Mouse (Mus musculus) urinary bladder, postnatal 25 days (tissue): ENCODE data around the gene Cnn2.
"Not testable (repeated sequence)": the region's sequence is repeated elsewhere in the genome, so short reads cannot be mapped to it uniquely, and the experiment has no call there.

Experiments used
- DNase-seq: peaks from one replicate; pipeline ENCODE4 v3.0.0; 2022; ENCODE audit warnings: low spot score

Gene Cnn2

DNA sequence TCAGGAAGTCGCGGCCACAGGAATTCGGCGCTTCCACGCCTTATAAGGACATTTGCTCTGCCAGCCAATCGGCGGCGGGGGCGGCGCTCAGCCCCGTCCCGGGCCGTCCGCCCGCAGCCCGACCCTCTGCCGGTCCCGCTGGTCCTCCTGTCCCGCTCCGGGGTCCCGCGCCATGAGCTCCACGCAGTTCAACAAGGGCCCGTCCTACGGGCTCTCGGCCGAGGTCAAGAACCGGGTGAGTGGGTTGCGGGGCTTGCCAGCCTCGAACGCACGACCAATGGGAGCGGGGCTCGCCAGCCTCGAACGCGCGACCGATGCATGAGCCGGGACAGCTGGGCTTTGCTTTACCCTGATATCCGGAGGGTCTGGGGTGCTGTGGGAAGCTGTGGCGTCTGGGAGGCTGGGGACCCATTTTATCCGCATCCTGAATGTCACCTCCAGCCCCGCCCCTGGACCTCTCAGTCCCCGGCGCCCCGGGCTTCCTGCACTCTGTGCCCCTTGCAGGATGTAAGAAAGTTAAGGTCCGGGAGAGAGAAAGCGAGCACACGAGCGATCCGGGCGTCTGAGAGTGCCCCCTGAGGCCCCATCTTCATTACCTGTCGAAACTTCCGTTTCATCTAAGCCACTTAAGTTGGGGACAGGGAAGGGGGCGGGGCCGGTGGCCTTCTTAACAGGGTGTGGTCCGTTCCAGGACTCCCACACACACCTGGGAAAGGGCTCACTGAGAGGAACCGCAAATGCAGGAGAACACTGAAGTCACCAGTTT lies at the start of gene Cnn2:
TSS of gene Cnn2 (plus strand) at position 79 of the 766 bp plus-strand sequence.
- DNase-seq = peak; percentile 61

DNA sequence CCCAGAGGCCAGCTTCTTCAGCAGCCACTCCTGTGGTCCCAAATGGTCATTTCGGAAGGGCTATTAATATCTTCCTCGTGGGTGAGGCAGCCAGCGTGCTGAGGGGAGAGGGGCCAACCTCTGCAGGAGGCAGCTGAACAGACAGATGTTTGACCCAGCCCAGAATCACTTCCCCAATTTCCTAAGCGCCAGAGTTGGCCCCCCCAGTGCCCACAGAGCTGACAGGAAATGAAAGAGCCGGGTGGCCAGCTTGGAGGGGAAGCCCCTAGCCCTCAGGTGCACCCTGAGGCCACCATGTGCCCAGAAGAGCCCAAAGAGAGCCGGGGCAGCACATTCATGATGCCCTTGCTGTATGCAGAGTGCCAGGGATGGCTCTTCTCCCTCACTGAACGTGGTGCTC lies 47.6 kb upstream of the Cnn2 start:
- DNase-seq = no peak

DNA sequence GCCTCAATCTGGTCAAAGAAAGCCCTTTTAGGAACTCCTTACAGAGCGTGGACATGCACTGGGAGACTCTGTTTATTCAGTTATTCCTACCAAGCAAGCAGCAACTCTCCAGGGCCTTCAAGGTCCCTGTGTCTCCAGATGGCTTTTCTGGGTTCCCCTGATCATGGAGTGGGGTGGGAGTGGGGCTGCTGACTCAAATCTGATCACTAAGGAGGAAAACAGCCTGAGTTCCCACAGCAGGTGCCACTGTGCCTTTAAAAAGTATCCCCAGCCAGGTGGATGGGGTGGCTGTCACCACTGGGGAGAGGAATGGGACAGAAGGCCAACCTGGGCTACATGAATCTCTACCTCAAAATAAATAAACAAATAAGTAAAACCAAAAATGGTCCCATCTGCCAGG lies 45.4 kb upstream of the Cnn2 start:
- no peak for DNase-seq

DNA sequence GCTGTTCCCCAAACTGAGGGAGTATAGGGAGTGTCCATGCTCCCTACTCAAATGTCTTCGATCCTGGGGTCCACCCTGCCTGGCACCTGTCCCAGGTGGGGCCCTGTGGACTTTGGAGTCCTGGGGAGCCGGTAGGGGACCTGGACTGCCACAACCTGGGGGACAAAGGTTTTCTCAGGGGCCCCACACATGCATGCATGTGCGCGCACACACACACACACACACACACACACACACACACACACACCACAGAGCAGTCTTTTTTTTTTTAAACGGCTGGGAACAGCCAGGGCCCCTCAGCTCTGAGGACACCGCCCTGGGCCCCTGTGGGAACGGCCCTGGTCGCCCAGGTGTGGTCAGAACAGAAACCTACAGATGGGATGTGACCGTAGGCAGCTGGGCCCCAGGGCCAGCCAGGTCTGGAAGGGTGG lies 44.9 kb upstream of the Cnn2 start:
- no peak for DNase-seq

DNA sequence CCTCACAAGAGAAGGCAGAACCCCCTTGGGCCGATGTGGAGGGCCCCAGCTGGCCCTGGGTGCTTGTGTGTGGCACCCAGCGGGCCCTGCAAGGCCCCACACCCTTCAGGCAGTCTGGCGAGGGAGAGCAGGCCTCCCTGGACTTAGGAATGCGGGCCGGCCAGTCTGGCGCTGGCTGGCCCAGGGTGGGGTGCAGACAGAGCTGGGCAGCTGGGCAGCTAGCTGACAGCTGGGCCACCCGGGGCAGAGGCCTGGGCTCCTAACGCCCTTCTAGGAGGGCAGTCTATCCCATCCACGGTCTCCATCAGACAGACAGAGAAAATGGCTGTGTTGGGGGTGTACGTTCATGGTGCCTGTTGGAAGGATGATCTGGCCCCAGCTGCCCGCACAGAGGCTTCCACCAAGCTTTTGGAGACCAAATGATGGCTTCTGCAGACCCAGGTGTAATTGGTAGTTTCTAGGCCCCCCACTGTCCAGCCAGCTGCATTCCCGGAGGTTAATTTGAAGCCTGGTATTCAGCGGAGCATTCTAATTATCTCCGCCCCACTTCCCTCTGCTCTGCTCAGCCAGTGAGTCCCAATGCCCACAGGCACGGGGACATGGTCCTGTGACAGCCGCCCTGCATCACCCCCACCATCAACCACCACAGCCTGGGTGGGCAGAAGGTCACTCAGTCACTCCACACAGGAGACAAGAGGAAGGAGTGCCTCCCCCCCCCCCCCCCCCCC lies 42.7 kb upstream of the Cnn2 start:
- DNase-seq = peak; percentile 39

DNA sequence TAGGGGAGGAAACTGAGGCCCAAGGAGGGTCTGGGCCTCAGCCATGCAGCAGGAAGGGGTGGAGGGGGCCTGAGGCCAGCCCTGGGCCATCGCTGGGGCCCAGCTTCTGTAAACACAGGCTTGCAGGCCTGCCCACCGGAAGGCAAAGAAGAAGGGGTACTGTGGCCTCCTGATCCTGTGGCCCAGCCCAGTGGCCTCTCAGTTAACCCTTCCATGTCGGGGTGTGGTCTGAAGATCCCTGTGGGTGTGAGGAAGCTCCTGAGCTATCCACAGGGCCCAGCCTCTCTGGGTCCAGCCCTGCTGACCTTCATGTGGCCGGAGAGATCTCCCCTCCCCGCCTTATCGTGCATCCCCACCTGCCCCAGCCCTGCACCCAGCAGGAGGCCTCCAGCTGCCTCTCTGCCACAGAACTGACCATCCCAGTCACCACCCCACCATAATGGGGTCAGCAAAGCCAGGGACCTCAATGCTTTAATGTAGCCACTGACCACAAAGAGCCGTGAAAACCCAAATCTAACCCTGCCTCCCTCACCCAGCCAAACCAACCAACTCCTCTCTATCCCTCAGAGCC lies 41.5 kb upstream of the Cnn2 start:
- DNase-seq = no peak

DNA sequence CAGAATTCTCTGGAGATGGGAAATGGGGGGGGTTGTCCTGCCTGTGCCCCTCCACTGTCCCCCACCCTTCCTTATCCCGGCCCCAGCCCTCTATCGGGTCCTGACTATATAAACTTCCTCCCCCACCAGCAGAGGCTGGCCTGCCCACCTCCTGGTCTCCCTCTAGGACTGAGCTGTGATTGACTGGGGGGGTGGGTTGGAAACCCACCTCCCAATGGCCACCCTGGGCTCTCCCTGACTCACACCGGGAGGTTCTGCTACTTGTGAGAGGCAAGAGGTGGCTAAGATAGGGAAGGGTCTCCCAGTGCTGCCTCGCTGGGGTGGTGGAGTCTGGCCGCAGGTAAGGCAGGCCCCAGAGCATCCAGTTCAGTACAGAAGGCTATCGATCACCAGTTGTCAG lies 40.9 kb upstream of the Cnn2 start:
- no peak for DNase-seq

DNA sequence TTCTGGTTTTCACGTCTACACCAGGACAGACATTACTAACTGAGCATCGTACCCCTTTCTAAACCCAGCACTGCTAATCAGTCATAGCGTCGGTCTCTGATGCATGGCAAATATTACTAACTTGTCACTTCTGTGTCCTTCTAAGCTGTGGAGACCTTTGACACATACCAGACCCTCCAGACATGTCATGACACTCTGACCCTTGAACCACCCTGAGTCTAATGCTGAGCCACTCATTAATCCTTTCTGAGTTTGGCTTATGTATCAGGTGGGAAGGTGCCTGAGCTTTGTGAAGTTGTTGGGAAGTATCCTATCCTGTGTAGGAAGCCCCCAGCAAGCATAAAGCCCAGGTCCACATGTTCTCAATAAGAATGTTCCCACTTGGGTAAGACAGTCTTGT lies 38.5 kb upstream of the Cnn2 start:
- DNase-seq = no peak

DNA sequence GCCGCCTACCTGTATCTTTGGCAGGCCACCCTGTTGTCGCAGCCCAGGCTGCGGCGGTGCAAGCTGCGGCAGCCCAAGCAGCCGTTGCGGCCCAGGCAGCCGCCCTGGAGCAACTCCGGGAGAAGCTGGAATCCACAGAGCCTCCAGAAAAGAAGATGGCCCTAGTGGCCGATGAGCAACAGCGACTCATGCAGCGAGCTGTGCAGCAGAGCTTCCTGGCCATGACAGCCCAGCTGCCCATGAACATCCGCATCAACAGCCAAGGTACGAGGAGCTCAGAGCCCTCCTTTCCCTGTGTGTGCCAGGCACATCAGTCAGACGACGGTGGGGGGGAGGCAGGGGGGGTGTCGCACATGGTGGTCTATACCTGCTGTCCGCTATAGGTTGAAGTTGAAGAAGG lies 37.7 kb upstream of the Cnn2 start:
- no peak for DNase-seq

DNA sequence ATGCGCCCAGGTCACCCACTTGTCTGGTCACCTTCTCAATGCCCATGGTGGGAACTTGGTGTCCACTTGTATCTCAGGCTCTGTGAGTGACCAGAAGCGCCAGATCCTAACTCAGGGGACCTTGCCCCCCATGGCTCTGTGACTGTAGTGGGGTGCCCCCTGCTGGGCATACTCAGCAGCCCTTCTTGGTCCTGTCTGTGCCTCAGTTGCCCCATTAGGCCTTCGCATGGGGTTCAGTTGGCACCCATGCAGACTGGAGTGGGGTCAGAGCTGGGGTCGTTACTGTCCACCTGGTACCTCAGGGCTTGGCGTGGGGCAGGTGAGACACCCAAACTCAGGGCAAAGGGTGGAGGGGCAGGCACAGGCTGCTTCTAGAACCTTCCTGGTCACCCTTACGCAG lies 34.4 kb upstream of the Cnn2 start:
- DNase-seq = no peak

DNA sequence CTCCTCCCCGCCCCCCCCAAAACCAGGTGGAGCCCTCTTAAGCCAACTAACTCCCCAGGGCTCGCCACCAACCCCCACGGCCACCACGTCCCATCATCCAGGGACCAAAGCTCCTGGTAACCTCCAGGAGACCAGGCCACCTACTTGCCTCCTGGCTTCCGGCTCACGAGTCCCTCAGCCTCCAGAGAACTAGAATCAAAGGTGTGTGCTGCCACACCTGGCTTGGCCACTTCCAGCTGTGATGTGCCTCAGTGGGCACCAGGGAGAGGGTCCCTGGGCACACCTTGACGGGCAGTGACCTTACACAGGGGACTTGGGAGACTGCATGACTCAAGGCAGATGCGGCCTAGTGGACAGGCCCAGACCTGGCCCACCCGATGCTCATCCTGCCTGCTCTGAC lies 32.7 kb upstream of the Cnn2 start:
- DNase-seq = no peak

DNA sequence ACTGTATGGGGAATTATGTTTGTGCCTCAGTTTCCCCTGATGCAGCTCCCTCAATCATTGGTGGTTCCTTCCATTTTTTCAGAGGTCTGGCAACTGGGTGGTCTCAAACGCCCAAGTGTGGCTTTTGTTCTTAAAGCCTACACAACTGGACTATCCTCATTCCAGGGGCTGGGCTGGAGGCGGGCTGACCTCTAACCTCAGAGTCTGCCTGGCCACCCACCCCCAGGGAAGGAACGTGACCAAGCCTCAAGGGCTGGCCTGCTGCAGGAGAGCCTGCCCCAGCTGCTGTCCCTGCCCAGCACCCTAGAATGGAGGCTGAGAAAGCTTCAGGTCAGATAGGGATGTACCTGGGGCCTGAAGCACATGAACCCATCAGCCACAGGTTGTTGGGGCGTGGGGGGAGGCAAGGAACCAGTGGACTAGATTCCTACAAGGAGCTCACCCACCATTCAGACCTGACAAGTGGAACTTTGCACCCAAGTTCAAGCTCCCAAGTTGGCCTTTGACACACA lies 31.7 kb upstream of the Cnn2 start:
- DNase-seq = no peak

DNA sequence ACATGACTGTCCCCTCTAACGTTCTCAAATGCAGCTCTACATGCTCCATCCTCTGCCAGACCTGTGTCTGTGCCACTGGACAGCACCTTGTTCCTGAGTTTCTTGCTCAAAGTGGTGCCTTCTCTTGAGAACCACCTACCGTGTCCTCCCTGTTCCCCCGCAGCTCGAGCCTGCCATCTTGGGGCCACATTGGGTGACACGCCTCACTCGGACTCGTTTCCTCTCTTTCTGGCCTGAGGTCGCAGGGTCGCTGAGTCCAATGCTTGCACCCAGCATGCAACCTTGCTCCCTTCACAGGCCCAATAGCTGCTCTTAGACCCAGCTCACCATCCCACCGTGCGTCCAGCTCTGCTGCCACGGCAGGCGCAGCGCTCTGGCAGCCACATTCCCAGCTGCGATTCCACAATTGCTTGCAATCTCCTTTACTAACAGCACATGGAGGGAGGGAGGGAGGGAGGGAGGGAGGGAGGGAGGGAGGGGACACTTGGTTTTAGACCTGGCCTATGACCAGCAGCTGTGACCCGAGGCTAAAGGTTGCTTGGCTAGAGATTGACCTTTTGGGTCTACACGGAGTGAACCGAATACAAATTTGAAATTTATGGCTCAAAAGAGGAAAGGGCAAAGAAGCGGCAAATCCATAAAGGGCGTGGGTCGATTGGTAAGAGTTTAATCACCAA lies 30.1 kb upstream of the Cnn2 start:
- peak; percentile 73 for DNase-seq

DNA sequence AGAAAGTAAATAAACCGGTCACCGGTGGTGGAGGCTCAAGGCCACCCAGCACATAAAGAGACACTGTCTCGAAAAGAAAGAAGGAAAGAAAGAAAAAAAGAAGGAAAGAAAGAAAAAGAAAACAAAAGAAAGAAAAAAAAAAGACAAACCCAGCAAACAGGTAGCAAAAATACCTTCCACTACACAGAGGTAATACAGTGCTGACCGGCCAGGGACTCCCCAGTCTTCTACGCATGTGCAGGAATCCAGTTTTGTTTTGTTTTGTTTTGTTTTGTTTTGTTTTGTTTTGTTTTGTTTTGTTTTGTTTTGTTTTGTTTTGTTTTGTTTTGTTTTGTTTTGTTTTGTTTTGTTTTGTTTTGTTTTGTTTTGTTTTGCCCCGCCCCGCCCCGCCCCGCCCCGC lies 29.0 kb upstream of the Cnn2 start:
- not testable (repeated sequence) for DNase-seq

DNA sequence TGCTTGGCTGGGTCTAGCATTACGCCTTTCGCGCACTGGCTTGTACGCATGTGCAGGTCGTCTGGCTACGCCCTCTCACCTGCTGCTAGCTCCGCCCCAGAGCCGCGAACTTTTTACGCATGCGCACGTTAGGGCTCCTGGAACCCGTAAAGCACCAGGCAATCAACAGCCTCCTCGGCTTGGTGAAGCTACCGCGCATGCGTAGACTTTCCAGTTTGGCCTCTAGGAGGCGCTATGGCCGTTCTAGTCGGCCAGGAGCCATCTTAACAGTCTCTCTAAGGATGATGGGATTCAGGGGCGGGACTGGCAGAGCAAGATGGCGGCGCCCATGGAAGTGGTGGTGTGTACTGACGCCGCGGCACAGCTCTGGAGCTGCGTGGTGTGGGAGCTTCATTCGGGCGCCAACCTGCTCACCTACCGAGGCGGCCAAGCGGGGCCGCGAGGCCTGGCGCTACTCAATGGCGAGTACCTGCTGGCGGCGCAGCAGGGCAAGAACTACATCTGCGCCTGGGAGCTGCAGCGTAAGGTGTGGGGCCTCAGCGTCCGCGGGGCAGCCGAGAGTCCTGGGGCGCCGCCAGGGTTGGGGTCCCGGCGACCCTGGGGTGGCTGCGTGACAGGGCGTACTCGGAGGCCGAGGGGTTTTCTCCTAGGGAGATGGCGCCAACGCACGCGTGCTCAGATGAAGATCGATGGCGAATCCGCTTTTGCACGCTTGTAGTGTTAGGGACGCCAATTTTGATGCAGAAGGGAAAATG lies 28.4 kb upstream of the Cnn2 start, which contains the start of gene Wdr18:
TSS of gene Wdr18 (plus strand) at position 306 of the 755 bp plus-strand sequence.
- DNase-seq = peak; percentile 99

DNA sequence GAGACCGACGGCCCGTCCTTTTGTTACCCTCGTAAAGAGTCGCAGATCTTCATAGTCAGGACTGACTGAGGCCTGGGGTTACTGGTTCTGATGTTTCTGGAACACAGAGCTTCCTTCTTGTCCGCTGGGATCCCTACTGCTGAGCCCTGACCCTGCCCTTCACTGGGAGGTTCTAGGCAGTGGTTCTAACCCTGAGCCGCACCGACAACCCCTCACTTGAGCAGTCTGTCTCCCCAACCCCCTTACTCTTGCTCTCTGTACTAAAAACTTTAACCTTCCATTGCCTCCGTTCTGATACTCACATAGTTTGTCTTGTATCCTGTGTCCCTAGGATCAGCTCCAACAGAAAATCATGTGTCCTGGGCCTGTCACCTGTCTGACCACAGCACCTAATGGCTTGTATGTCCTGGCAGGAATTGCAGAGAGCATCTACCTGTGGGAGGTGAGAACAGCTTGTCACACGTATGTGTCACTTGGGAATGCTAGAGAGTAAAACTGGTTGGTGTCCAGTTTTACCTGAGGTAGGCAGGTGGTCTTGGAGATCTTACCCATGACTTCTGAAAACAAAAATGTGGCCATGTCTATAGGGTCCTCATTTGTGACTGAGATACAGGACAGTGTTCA lies 27.6 kb upstream of the Cnn2 start:
- no peak for DNase-seq

DNA sequence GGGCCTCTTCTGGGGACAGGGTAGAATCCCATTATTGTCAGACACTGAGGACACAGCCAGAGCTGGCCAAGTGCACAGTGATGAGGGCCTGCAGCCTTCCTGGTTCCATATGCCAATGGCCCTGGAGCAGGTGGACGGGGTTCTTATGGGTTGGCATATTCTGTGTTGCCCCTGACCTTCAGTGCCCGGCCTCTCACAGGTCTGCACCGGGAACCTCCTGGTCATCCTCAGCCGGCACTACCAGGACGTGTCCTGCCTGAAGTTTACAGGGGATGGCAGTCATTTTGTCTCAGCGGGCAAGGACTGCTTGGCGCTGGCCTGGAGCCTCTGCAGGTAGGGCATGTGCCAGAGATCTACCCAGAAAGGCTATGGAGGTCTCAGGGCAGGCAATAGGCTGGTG lies 23.7 kb upstream of the Cnn2 start:
- DNase-seq = no peak

DNA sequence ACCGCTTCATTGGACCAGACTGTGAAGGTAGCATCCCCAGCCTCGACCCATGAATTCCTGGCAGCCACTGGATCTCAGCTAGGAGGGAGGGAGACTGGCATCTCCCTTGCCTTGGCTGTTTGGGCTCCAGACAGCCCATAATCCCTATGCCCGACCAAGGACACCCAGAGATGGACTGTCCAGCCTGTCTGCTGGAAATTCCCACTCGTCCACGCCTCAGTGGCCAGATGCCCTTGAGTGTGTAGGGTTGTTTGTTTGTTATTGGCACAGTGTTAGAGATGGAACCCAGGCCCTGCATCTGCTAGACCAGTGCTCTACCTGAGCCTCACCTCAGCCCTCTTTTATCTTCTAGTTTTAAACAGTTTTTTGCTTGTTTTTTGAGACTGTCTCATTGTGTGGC lies 23.1 kb upstream of the Cnn2 start:
- DNase-seq = no peak

DNA sequence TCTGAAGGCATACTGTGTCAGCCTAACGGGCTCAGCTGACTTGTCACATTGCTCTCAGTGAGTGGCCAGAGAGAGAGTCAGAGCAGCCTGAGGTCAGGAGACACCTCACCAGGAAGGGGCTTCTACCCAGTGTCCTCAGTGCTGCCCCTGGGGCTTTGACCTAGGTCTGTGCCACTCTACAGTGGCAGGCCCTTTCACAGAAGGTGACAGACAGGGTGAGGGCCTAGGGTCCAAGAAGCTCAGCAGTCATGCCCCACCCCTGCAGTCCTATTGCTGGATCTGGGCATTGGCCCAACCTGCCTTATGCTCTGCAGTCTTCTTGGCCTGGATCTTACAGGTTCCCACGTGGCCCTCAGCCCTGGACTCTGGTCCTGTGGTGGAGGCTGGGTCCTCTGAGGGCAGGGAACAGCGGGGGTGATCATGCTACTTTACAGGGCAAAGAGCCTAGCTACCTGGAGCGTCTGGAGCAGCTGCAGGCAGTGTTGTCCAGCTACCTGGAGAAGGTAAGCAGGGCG lies 21.4 kb upstream of the Cnn2 start:
- DNase-seq = no peak

DNA sequence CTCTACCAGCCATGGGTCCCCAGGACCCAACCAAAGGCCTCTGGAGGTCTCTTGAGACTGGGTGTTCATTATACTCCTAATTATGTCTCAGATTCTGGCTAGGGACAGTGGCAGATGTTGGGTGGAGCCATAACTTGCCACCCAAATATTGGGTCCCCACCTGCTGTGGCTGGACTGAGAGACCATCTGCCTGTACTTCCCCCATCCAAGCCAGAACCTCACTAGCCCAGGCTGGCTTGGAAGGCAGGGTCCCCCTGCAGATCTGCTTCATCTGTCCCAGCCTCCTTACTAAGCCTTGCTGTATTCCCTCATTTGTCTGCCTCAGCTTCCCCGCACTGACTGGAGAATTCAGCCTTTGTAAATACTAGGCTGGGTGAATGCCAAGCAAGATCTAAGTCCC lies 20.2 kb upstream of the Cnn2 start:
- DNase-seq = no peak

DNA sequence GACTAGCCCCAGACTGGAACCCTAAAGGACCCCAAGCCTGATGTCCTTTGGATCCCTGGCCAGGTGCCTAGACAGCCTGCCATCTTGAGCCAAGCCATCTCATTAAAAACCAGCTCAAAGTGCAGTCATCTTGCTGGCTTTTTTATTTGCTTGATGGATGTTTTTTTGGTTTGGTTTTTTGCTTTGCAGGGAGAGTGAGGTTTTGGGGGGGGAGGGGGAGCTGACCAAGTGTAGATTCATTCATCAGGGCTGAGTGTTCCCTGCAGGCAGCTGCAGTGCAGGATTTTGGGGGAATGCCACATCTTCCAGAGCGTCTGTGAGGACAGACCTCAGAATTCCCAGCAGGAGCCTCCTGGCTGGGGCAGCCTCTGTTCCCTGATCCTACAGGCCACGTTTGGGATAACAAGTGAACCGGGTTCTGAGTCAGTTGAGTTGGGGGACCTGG lies 19.2 kb upstream of the Cnn2 start:
- no peak for DNase-seq
